Mouse (Mus musculus) midbrain, embryonic 16.5 days (tissue): ENCODE results near the gene Fat1. TPM values are rescaled to one million over a fixed set of nuclear protein-coding genes. Genes with fewer than 3 reads are reported as not detected.
A peak's percentile ranks its signal among the peaks of the same experiment; 100 is the strongest.

Experiments used
- ATAC-seq: fragments of 200-750 bp; cut with Nextera tagmentation; 2 replicates; pipeline ENCODE4 v1.8.0; 2017; ENCODE audit warnings: moderate TSS enrichment
- H3K27ac ChIP-seq: fragments of 300-500 bp; sonication (generic); 2 replicates; pipeline ENCODE4 v1.5.1; 2014; ENCODE audit warnings: mild to moderate bottlenecking, low read length, mixed read lengths
- H3K27me3 ChIP-seq: fragments of 300-500 bp; sonication (generic); 2 replicates; pipeline ENCODE4 v1.6.1; 2014; ENCODE audit warnings: low read depth, low read length, mixed read lengths; ENCODE audit not compliant: control insufficient read depth, insufficient read depth
- H3K36me3 ChIP-seq: fragments of 300-500 bp; sonication (generic); 2 replicates; pipeline ENCODE4 v1.6.1; 2014; ENCODE audit warnings: mild to moderate bottlenecking, low read length, moderate library complexity, mixed read lengths; ENCODE audit not compliant: control insufficient read depth, insufficient read depth
- H3K4me1 ChIP-seq: fragments of 300-500 bp; sonication (generic); 2 replicates; pipeline ENCODE4 v1.6.1; 2014; ENCODE audit warnings: mild to moderate bottlenecking, low read length, mixed read lengths; ENCODE audit not compliant: control insufficient read depth, insufficient read depth
- H3K4me2 ChIP-seq: fragments of 300-500 bp; sonication (generic); 2 replicates; pipeline ENCODE4 v1.6.1; 2014; ENCODE audit warnings: mild to moderate bottlenecking, low read length, mixed read lengths
- H3K4me3 ChIP-seq: fragments of 300-500 bp; sonication (generic); 2 replicates; pipeline ENCODE4 v1.5.1; 2014; ENCODE audit warnings: low read depth, mild to moderate bottlenecking, low read length, moderate library complexity, mixed read lengths
- H3K9ac ChIP-seq: fragments of 300-500 bp; sonication (generic); 2 replicates; pipeline ENCODE4 v1.6.1; 2014; ENCODE audit warnings: low read depth, low read length, mixed read lengths
- H3K9me3 ChIP-seq: fragments of 300-500 bp; sonication (generic); replicated peaks from 2 replicates; pipeline ENCODE4 v1.6.1; 2014; ENCODE audit warnings: mild to moderate bottlenecking, low read length, mixed read lengths; ENCODE audit not compliant: control insufficient read depth, poor library complexity, severe bottlenecking
- WGBS: fragments of 180-500 bp; shearing (Covaris S2); extraction: QIAGEN DNeasy Blood & Tissue Kit; methylation state at CpG from one replicate; pipeline ENCODE4 v1.1.7; 2014; 5-methylcytosine and 5-hydroxymethylcytosine counted together
- polyA plus RNA-seq: library from polyadenylated mRNA; unstranded; fragments of >200 nt; fragmentation: Nextera tagmentation; extraction: Ambion mirVana; gene quantifications from 2 replicates; pipeline ENCODE4 v1.2.1, GENCODE M21; 2015

The Fat1 gene
- polyA plus RNA-seq = 9.8 and 13.9 TPM in 2 replicates

- no peaks in the 10 kb centered on the region for H3K27me3 ChIP-seq
- peak within 1 kb of the TSS; percentile 85 for H3K4me2 ChIP-seq
- peak within 1 kb of the TSS; percentile 73 for H3K27ac ChIP-seq
- no peaks in the 10 kb centered on the region for H3K36me3 ChIP-seq
- H3K4me3 ChIP-seq = peak within 1 kb of the TSS; percentile 80
- under 1% methylated on average over 48 of the region's 49 CpGs for WGBS
- H3K9ac ChIP-seq = peak within 1 kb of the TSS; percentile 69
- no peaks in the 10 kb centered on the region for H3K9me3 ChIP-seq
- peak; percentile 64 for ATAC-seq
- peaks cover 7% of the 10 kb centered on the region; the same call in 1 of the 2 replicates for H3K4me1 ChIP-seq
These were observed at the start of gene Fat1 for GRCm38 (mm10) chr8:44934850-44935497. TSS of gene Fat1 (plus strand) at chr8:44935447.

DNA sequence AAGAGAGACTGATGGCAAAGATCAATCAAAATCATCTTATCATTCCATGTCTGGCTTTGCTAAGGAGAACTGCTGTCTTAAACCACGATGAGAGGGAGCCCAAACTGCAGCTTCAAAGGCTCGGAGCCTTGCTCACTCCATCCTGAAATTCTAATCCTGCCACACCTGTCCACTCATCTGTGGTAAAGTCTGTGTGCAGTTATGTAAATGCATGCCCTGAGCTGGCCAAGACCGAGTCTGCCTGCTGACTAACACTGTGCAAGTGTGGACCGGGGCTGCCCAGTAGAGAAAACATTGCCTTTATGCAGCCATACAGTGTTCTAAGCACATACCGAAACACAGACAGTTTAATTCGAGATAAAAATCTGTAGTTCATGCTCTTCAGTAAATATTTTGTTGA is 40.6 kb upstream of the Fat1 start:
- Histone ChIP-seq H3K36me3 (no peaks in the 10 kb centered on the region), H3K4me1 (no peaks in the 10 kb centered on the region), H3K9ac (no peak overlapping the region), H3K4me3 (no peak overlapping the region), H3K27me3 (no peaks in the 10 kb centered on the region), H3K4me2 (no peak overlapping the region), H3K27ac (no peak overlapping the region), H3K9me3 (no peaks in the 10 kb centered on the region)
- ATAC-seq = no peak
- WGBS = 79% methylated on average over 6 of the region's 6 CpGs

GRCm38 (mm10) chr8:44899575-44899991 is 35.7 kb upstream of the Fat1 start:
- H3K27ac ChIP-seq = no peak overlapping the region
- peak overlapping the region; percentile 20 for H3K4me2 ChIP-seq
- ATAC-seq = no peak
- no peak overlapping the region for H3K9ac ChIP-seq
- H3K4me3 ChIP-seq = no peak overlapping the region
- H3K36me3 ChIP-seq = no peaks in the 10 kb centered on the region
- H3K27me3 ChIP-seq = no peaks in the 10 kb centered on the region
- H3K4me1 ChIP-seq = no peaks in the 10 kb centered on the region
- 45% methylated on average over 12 of the region's 12 CpGs for WGBS
- no peaks in the 10 kb centered on the region for H3K9me3 ChIP-seq

- Histone ChIP-seq H3K4me1 (no peaks in the 10 kb centered on the region), H3K9ac (no peak overlapping the region), H3K4me3 (no peak overlapping the region), H3K27me3 (no peaks in the 10 kb centered on the region), H3K4me2 (no peak overlapping the region), H3K36me3 (no peaks in the 10 kb centered on the region), H3K9me3 (no peaks in the 10 kb centered on the region), H3K27ac (no peak overlapping the region)
- WGBS = 87% methylated on average over 12 of the region's 12 CpGs
- ATAC-seq = no peak
These were observed 23.9 kb upstream of the Fat1 start for GRCm38 (mm10) chr8:44911126-44911903.

GRCm38 (mm10) chr8:44919487-44920082 is 15.7 kb upstream of the Fat1 start:
- no peak for ATAC-seq
- Histone ChIP-seq H3K4me1 (no peaks in the 10 kb centered on the region), H3K27me3 (no peaks in the 10 kb centered on the region), H3K4me2 (no peak overlapping the region), H3K36me3 (no peaks in the 10 kb centered on the region), H3K4me3 (no peak overlapping the region), H3K27ac (no peak overlapping the region), H3K9ac (no peak overlapping the region), H3K9me3 (no peaks in the 10 kb centered on the region)
- WGBS = 86% methylated on average over 12 of the region's 12 CpGs

GRCm38 (mm10) chr8:44920379-44921032 is 14.7 kb upstream of the Fat1 start:
- Histone ChIP-seq H3K27me3 (no peaks in the 10 kb centered on the region), H3K36me3 (no peaks in the 10 kb centered on the region), H3K27ac (no peak overlapping the region), H3K4me2 (no peak overlapping the region), H3K4me1 (no peaks in the 10 kb centered on the region), H3K9ac (no peak overlapping the region), H3K9me3 (no peaks in the 10 kb centered on the region), H3K4me3 (no peak overlapping the region)
- 70% methylated on average over 7 of the region's 7 CpGs for WGBS
- ATAC-seq = no peak

GRCm38 (mm10) chr8:44924995-44925394 is 10.3 kb upstream of the Fat1 start:
- Histone ChIP-seq H3K4me1 (no peaks in the 10 kb centered on the region), H3K9ac (no peak overlapping the region), H3K4me2 (no peak overlapping the region), H3K27ac (no peak overlapping the region), H3K36me3 (no peaks in the 10 kb centered on the region), H3K4me3 (no peak overlapping the region), H3K9me3 (peaks cover 7% of the 10 kb centered on the region; the same call in 1 of the 2 replicates), H3K27me3 (no peaks in the 10 kb centered on the region; the same call in 1 of the 2 replicates)
- no peak for ATAC-seq
- WGBS = 92% methylated on average over 5 of the region's 5 CpGs

DNA sequence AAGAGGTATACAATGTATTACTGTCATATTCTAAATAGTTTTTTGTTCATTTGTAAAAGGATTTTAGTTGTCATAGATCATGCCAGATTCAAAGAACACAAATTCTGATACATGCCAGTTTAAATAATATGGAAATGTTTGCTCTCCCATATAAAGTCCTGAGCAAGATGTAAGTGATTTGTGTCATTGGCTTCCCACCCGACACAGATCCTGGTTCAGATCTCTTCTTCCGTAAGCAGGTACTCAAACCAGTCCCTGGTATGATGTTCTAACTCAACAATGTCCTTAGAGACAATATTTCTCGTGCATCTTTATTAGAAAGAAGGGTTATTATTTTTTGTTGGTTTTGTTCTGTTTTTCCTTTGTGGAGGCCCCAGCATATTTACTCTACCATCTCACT is 5.2 kb upstream of the Fat1 start:
- no peak overlapping the region for H3K27ac ChIP-seq
- H3K27me3 ChIP-seq = no peaks in the 10 kb centered on the region; the same call in 1 of the 2 replicates
- H3K9me3 ChIP-seq = peaks cover 7% of the 10 kb centered on the region; the same call in 1 of the 2 replicates
- peaks cover 5% of the 10 kb centered on the region; the same call in 1 of the 2 replicates for H3K4me1 ChIP-seq
- H3K4me2 ChIP-seq = no peak overlapping the region
- WGBS = 87% methylated on average over 3 of the region's 3 CpGs
- no peak overlapping the region for H3K9ac ChIP-seq
- no peak overlapping the region for H3K4me3 ChIP-seq
- no peak for ATAC-seq
- no peaks in the 10 kb centered on the region for H3K36me3 ChIP-seq
